Mouse (Mus musculus): Measurements from ENCODE around the gene Arrdc3.

DNA sequence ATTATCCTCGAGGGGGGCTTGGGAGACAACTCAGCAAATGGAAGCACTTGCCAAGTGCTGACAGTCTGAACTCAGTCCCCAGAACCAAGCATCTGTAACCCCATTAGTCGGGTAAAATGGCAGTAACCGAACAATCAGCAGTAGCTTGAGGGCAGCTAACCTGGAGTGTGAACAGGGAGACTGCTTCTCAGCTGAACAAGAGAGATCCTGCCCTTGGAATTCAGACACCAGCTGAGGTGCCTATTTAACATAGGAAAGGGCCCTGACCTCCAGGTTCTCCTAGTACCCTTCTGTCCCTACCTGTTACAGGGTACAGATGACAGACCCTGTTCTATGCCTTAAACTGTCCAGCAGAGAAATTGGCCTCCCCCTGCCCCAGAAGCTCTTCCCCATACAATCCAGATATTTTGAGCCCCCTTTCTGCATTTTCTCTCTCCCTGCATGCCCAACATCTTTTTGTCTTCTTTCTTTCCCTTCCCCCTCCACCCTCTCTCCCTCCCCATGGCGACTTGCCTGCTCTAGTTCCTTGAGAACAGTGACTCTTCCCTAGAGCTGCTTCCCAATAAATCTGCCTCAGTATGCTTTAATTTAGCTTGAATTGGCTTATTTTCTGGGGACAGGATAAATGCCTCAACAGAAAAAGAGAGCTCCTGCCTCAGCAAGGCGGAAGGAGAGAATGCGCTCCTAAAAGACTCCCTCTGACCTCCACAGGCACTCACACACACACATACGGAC lies 38.6 kb downstream of the Arrdc3 start:
- no peak for TF ChIP-seq CTCF (IDR thresholded peaks at IDR 0.05; ENCODE audit: extremely low read depth, insufficient read length, insufficient replicate concordance, low read depth, low read length)
- no peak for TF ChIP-seq POLR2A (IDR thresholded peaks at IDR 0.05; ENCODE audit: low read depth, low read length)

All from small intestine, adult 2 months (tissue).